Mouse (Mus musculus): ENCODE results near the gene 3100002H09Rik. TPM values are rescaled to one million over a fixed set of nuclear protein-coding genes. Genes with fewer than 3 reads are reported as not detected.

Gene 3100002H09Rik
- 0.28 TPM for polyA plus RNA-seq (2017; shearing (Covaris generic))

GRCm38 (mm10) chr4:124610703-124611102 lies at the start of gene 3100002H09Rik:
TSS of gene 3100002H09Rik (minus strand) at chr4:124610803.

GRCm38 (mm10) chr4:124656518-124656853 lies 45.9 kb upstream of the 3100002H09Rik start, which contains the start of gene Pou3f1:
TSS of gene Pou3f1 (plus strand) at chr4:124656807.

Other genes with a start within 250 kb of the 3100002H09Rik start
- gene Pou3f1, start 46.0 kb upstream of the 3100002H09Rik start, polyA plus RNA-seq (2017; shearing (Covaris generic)) = not detected
- gene Utp11, start 82.8 kb upstream of the 3100002H09Rik start, polyA plus RNA-seq (2017; shearing (Covaris generic)) = 61.4 TPM
- 0.84 TPM for gene Fhl3, start 89.9 kb upstream of the 3100002H09Rik start, polyA plus RNA-seq (2017; shearing (Covaris generic))
- gene Sf3a3, start 104.0 kb upstream of the 3100002H09Rik start, polyA plus RNA-seq (2017; shearing (Covaris generic)) = 133 TPM
- gene Inpp5b, start 131.0 kb upstream of the 3100002H09Rik start, polyA plus RNA-seq (2017; shearing (Covaris generic)) = 124 TPM
- gene Mtf1, start 191.3 kb upstream of the 3100002H09Rik start, polyA plus RNA-seq (2017; shearing (Covaris generic)) = 17.9 TPM
- 86.9 TPM for gene Yrdc, start 239.9 kb upstream of the 3100002H09Rik start, polyA plus RNA-seq (2017; shearing (Covaris generic))
- gene 1110065P20Rik, start 240.4 kb upstream of the 3100002H09Rik start, polyA plus RNA-seq (2017; shearing (Covaris generic)) = 25.3 TPM